Mouse (Mus musculus) ES-E14 (cell line): Measurements from ENCODE around the gene Gm10644. TPM values are rescaled to one million over a fixed set of nuclear protein-coding genes. Genes with fewer than 3 reads are reported as not detected.

Experiments used
- DNase-seq: peaks from one replicate; pipeline ENCODE4 v3.0.0-alpha.2; 2013; ENCODE audit warnings: low read depth, low spot score
- H3K27ac ChIP-seq: 2 replicates; pipeline ENCODE4 v1.5.1; 2012; ENCODE audit warnings: low read depth, mild to moderate bottlenecking, low read length, moderate library complexity, mixed read lengths; ENCODE audit not compliant: poor library complexity, insufficient read depth, severe bottlenecking
- H3K36me3 ChIP-seq: 2 replicates; pipeline ENCODE4 v1.6.1; 2012; ENCODE audit warnings: mild to moderate bottlenecking, low read length, moderate library complexity, mixed read lengths; ENCODE audit not compliant: control insufficient read depth, poor library complexity, insufficient read depth, severe bottlenecking
- H3K4me1 ChIP-seq, 2 experiments: fragments of 150-350 bp in 1 of 2; sonication (generic) in 1 of 2; 2 replicates each; pipeline ENCODE4 v1.6.1; 2012; ENCODE audit warnings: low read length in 2 of 2, mild to moderate bottlenecking in 1 of 2, mixed read lengths in 1 of 2; ENCODE audit not compliant: control insufficient read depth in 2 of 2, insufficient read depth in 2 of 2, poor library complexity in 1 of 2
- H3K4me3 ChIP-seq, 2 experiments: fragments of 150-350 bp in 1 of 2; sonication (generic) in 1 of 2; 2 replicates each; pipeline ENCODE4 v1.5.1; 2012; ENCODE audit warnings: low read length in 2 of 2, low read depth in 1 of 2, mild to moderate bottlenecking in 1 of 2, mixed read lengths in 1 of 2; ENCODE audit not compliant: insufficient read depth in 1 of 2, poor library complexity in 1 of 2, severe bottlenecking in 1 of 2
- H3K9ac ChIP-seq: 2 replicates; pipeline ENCODE4 v1.6.1; 2012; ENCODE audit warnings: low read depth, mild to moderate bottlenecking, low read length, mixed read lengths; ENCODE audit not compliant: poor library complexity, insufficient read depth, severe bottlenecking
- H3K9me3 ChIP-seq: fragments of 150-350 bp; sonication (generic); 2 replicates; pipeline ENCODE4 v1.6.1; 2012; ENCODE audit warnings: low read depth, mild to moderate bottlenecking, low read length; ENCODE audit not compliant: control insufficient read depth, insufficient read depth
- CHD2 ChIP-seq: IDR thresholded peaks from 2 replicates; pipeline ENCODE4 v1.6.1; 2014; ENCODE audit warnings: mild to moderate bottlenecking, low read depth, low read length, inconsistent platforms
- HCFC1 ChIP-seq: IDR thresholded peaks from 2 replicates; pipeline ENCODE4 v1.6.1; 2012; ENCODE audit warnings: low read length, inconsistent platforms, borderline replicate concordance; ENCODE audit not compliant: insufficient read depth
- MAFK ChIP-seq: IDR thresholded peaks from 2 replicates; pipeline ENCODE4 v1.6.1; 2014; ENCODE audit warnings: mild to moderate bottlenecking, low read depth, low read length, inconsistent platforms; ENCODE audit not compliant: insufficient read depth
- ZC3H11A ChIP-seq: IDR thresholded peaks from 2 replicates; pipeline ENCODE4 v1.6.1; 2012; ENCODE audit warnings: low read depth, mild to moderate bottlenecking, inconsistent platforms, low read length, borderline replicate concordance
- ZNF384 ChIP-seq: IDR thresholded peaks from 2 replicates; pipeline ENCODE4 v1.6.1; 2012; ENCODE audit warnings: low read depth, low read length, inconsistent platforms
- in situ Hi-C, 2 experiments: fragments of 600-800 bp; cut with MboI; formaldehyde crosslinking; loops; one replicate each; pipeline ENCODE4 v1.15.1; 2025; ENCODE audit warnings: low sequenced_read_pairs in 2 of 2, inconsistent platforms in 1 of 2; ENCODE audit not compliant: unreplicated experiment in 2 of 2
- total RNA-seq: library from RNA; depleted of rRNA; stranded (reverse); fragments of 300-350 nt; gene quantifications from 2 replicates; pipeline ENCODE4 v1.2.3, GENCODE M21; 2012

Gene Gm10644
- total RNA-seq, 1 experiment, result 1.8 TPM

- H3K27ac ChIP-seq, result no peak overlapping the region
- H3K36me3 ChIP-seq, result peaks cover 7% of the 10 kb centered on the region; the same call in 1 of the 2 replicates
- H3K9me3 ChIP-seq, result no peaks in the 10 kb centered on the region
- TF ChIP-seq MAFK, result no peak
- no peak for TF ChIP-seq ZNF384
- TF ChIP-seq CHD2, result no peak
- no peak for TF ChIP-seq ZC3H11A
- no peak for TF ChIP-seq HCFC1
- in situ Hi-C loops, result no loop called here
- no peak overlapping the region for H3K4me3 ChIP-seq
- DNase-seq, result no peak
- peaks cover 2 to 7% of the 10 kb centered on the region in 2 experiments; a peak in 1 of 4 replicates for H3K4me1 ChIP-seq
- H3K9ac ChIP-seq, result no peak overlapping the region
Observed at GRCm38 (mm10) chr8:83976779-83977350, 21.9 kb upstream of the Gm10644 start.

- in situ Hi-C loops, result no loop called here
- Histone ChIP-seq H3K4me1 (peaks cover 2 to 10% of the 10 kb centered on the region in 2 experiments; a peak in 1 of 4 replicates), H3K9ac (no peak overlapping the region), H3K27ac (no peak overlapping the region), H3K9me3 (no peaks in the 10 kb centered on the region), H3K4me3 (no peak overlapping the region), H3K36me3 (peaks cover 2% of the 10 kb centered on the region; the same call in 1 of the 2 replicates)
- TF ChIP-seq CHD2 (no peak), ZC3H11A (no peak), HCFC1 (no peak), MAFK (no peak), ZNF384 (no peak)
- DNase-seq, result no peak
Observed at GRCm38 (mm10) chr8:83976101-83976630, 21.2 kb upstream of the Gm10644 start.

- Histone ChIP-seq H3K4me3 (no peak overlapping the region), H3K4me1 (peaks cover 2 to 10% of the 10 kb centered on the region in 2 experiments; a peak in 1 of 4 replicates), H3K36me3 (peaks cover 3% of the 10 kb centered on the region; the same call in 1 of the 2 replicates), H3K9ac (no peak overlapping the region), H3K9me3 (no peaks in the 10 kb centered on the region), H3K27ac (no peak overlapping the region)
- TF ChIP-seq CHD2 (no peak), ZNF384 (no peak), MAFK (no peak), HCFC1 (no peak), ZC3H11A (no peak)
- no peak for DNase-seq
- in situ Hi-C loops, result no loop called here
Observed at GRCm38 (mm10) chr8:83974521-83974920, 19.5 kb upstream of the Gm10644 start.

- H3K36me3 ChIP-seq, result peaks cover 8% of the 10 kb centered on the region
- peaks cover 2 to 10% of the 10 kb centered on the region in 2 experiments; a peak in 1 of 4 replicates for H3K4me1 ChIP-seq
- no peak for TF ChIP-seq ZNF384
- TF ChIP-seq ZC3H11A, result no peak
- no peak for TF ChIP-seq CHD2
- no peak for TF ChIP-seq MAFK
- TF ChIP-seq HCFC1, result no peak
- DNase-seq, result no peak
- in situ Hi-C loops, result no loop called here
- H3K27ac ChIP-seq, result no peak overlapping the region
- peak overlapping the region; percentile 88 to 94 for H3K4me3 ChIP-seq
- peak overlapping the region; percentile 77 for H3K9ac ChIP-seq
- H3K9me3 ChIP-seq, result no peaks in the 10 kb centered on the region
Observed at GRCm38 (mm10) chr8:83973161-83974031, 18.4 kb upstream of the Gm10644 start.
